Comparison of ENCODE assay signal across 1 mouse cellular context in genomic region chr9:44116182-44116581, GRCm38 (mm10).
TF ChIP-seq lines count a peak whose summit lies in the region.

No protein-coding gene starts in this region.

TF ChIP-seq in MEL, 35 proteins besides CTCF, POLR2A, EP300 and RAD21:
- no peak for TF ChIP-seq MAZ (IDR thresholded peaks at IDR 0.05; ENCODE audit: low read depth, low read length)
- no peak for TF ChIP-seq MAFK (IDR thresholded peaks at IDR 0.05; ENCODE audit: borderline replicate concordance, low read depth, low read length)
- no peak for TF ChIP-seq MEF2A (IDR thresholded peaks at IDR 0.05; ENCODE audit: extremely low read depth, insufficient replicate concordance, low read depth, low read length, poor library complexity, severe bottlenecking)
- no peak for TF ChIP-seq JUND (IDR thresholded peaks at IDR 0.05; ENCODE audit: low read depth, low read length)
- no peak for TF ChIP-seq RCOR1 (IDR thresholded peaks at IDR 0.05; ENCODE audit: low read depth, low read length)
- no peak for TF ChIP-seq ELF1 (IDR thresholded peaks at IDR 0.05; ENCODE audit: low read depth, low read length)
- no peak for TF ChIP-seq HCFC1 (IDR thresholded peaks at IDR 0.05; ENCODE audit: low read depth, low read length)
- TF ChIP-seq USF1 (IDR thresholded peaks at IDR 0.05; ENCODE audit: low read depth, low read length): no peak
- no peak for TF ChIP-seq ZKSCAN1 (IDR thresholded peaks at IDR 0.05; ENCODE audit: low read depth, low read length)
- TF ChIP-seq POLR2AphosphoS5 (IDR thresholded peaks at IDR 0.05; ENCODE audit: borderline replicate concordance, low read depth, low read length): no peak
- TF ChIP-seq BHLHE40 (IDR thresholded peaks at IDR 0.05; ENCODE audit: borderline replicate concordance, low read depth, low read length): no peak
- TF ChIP-seq ZC3H11A (IDR thresholded peaks at IDR 0.05; ENCODE audit: low read depth, low read length): peak; percentile 8; the same call in 1 of the 2 replicates
- no peak for TF ChIP-seq MYC (IDR thresholded peaks at IDR 0.05; ENCODE audit: low read depth, low read length)
- no peak for TF ChIP-seq MXI1 (IDR thresholded peaks at IDR 0.05; ENCODE audit: low read depth, low read length)
- TF ChIP-seq SMC3 (IDR thresholded peaks at IDR 0.05; ENCODE audit: low read depth, low read length): peak; percentile 59
- TF ChIP-seq NELFE (IDR thresholded peaks at IDR 0.05; ENCODE audit: low read depth, low read length): no peak
- TF ChIP-seq UBTF (IDR thresholded peaks at IDR 0.05; ENCODE audit: borderline replicate concordance, insufficient read depth, low read depth, low read length): no peak
TF ChIP-seq in MEL: peak in this region for 2.
